Mouse (Mus musculus) lung, adult 2 months (tissue): ENCODE results near the gene Mrgprg.

Source experiments
- CTCF ChIP-seq: fragments of 200-500 bp; IDR thresholded peaks from 2 replicates; pipeline ENCODE4 v1.5.1; 2011; ENCODE audit warnings: mild to moderate bottlenecking, low read length, control low read depth; ENCODE audit not compliant: insufficient read depth
- POLR2A ChIP-seq: fragments of 200-500 bp; IDR thresholded peaks from 2 replicates; pipeline ENCODE4 v1.6.1; 2011; ENCODE audit warnings: low read depth, mild to moderate bottlenecking, control low read depth, low read length, borderline replicate concordance; ENCODE audit errors: extremely low read depth

GRCm38 (mm10) chr7:143768267-143768666 is 1.5 kb upstream of the Mrgprg start:
- no peak for TF ChIP-seq CTCF
- TF ChIP-seq POLR2A = no peak
